Mouse (Mus musculus) gastrocnemius, postnatal 4 days (tissue): ENCODE results near the gene Chid1. TPM values are rescaled to one million over a fixed set of nuclear protein-coding genes. Genes with fewer than 3 reads are reported as not detected.

Experiments used
- DNase-seq, 2 experiments: peaks; one replicate each; pipeline ENCODE4 v3.0.0; 2021 to 2022; ENCODE audit warnings: low spot score in 2 of 2, mixed read lengths in 2 of 2
- total RNA-seq, 2 experiments: library from RNA; stranded (reverse); gene quantifications; 2 replicates each; pipeline ENCODE4 v1.2.3; 2021

Chid1 gene
- total RNA-seq, 2 experiments from 2014 or later, result 23.0 to 34.4 TPM

DNA sequence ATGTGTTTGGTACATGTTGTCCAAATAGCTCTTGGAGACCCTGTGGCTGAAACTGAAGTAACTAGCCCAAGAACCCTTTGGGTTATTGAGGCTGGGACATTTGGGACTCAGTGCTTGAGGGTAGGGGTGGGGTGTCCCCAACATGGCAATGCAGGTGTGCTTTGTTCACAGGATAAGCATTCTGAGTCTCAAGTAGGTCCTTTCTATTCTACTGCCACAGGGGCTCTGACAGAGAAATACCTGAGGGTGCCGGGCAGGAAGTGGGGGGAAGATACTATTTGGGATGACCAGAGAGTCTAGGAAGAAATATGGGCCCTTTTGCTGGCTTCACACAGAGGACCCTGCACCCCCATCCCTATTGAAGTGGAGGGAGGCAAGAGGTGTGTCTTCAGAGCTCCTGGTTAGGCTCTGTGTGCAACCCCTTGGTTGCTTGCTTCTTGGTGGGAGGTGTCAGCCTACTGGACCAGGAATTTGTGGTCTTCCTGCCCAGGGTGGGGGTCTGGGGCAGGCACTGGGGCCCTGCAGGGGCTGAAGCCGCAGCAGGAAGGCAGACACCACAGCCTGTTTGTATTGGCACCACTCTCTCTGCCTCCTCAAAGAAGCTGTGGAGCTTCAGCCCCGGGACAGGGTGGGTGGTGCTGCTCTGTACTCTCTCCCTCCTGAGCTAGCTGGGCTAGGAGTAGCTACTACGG lies 61.9 kb downstream of the Chid1 start:
- no peak for DNase-seq

- DNase-seq, result no peak
These were observed 62.7 kb downstream of the Chid1 start for GRCm38 (mm10) chr7:141476981-141477370.

DNA sequence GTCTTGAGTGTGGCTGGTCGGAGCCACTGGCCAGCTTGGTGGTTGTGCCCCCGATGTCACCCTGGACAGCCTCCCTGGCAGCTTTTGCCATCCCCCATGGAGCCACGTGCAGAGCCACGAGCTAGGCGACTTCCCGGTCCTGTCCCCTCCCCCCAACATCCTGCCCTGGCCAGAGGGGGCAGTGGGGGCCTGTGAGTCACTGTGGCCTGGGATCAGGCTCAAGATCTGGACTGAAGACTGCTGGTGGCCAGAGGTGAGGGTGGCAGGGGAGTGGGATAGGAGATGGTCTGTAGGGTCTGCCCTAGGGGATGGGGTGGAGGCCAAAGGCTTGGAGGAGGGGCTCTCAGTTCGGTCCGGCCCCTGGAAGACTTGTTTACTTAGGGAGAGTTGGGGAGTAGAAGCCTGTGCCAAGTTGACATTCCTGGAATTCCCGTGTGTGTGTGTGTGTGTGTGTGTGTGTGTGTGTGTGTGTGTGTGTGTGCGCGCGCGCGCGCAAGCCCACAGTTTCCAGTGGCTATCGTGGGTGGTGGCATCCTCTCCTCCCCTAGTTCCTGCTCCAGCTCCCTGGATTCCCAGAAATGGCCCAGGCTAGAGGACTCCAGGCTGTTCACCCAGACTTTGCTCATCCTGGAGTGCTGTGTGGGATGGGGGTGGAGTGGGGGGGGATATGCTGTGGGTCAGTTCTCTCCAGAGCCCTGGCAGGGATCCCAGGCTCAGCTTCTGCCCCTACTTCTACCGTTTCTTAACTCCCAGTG lies 63.3 kb downstream of the Chid1 start:
- peak; percentile 71 to 80 for DNase-seq

- DNase-seq, result no peak
These were observed 63.9 kb downstream of the Chid1 start for GRCm38 (mm10) chr7:141475805-141476158.

- DNase-seq, result peak; percentile 67 to 86
These were observed 64.4 kb downstream of the Chid1 start, which contains the start of the genes Polr2l and Tspan4 for GRCm38 (mm10) chr7:141475011-141475804. Gene Polr2l, minus strand, starts transcription at chr7:141475132. Gene Tspan4, plus strand, starts transcription at chr7:141475240.

DNA sequence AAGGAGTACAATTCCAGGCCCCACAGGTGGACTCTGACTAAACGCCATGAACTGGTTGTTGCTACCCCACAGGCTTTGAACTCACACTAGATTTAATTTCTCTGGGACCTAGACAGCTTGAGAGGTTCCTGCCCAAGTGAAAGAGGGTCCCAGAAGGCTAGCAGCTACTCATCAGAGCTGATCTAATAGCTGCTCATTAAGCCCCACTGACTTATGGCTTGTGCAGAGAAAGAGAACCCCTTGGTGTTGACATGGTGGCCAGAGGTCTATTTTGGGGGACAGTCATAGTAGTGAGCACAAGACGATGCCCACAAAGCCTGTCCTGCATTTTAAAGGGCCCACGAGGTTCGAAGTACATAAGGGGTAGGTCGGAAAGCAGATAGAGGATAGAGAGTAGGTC lies 65.5 kb downstream of the Chid1 start:
- DNase-seq, result no peak

DNA sequence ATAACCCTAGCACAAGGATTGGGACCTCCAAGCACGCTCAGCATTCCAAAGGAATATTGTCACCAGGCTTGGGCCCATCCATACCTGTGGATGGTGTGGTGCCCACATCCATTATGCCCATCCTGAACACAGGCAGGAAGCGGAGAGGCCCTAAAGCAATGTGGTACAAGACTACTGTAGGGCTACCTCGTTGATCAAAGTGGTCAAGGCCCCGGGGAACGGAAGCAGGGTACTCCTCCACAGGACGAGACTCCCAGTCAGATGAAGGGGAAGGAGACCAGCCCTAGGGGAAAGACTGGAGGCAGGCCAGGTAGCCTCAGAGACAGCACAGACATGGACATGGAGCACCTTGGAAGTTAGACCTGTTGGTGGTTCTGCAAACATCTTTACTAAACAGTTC lies 66.9 kb downstream of the Chid1 start:
- DNase-seq, result no peak

DNA sequence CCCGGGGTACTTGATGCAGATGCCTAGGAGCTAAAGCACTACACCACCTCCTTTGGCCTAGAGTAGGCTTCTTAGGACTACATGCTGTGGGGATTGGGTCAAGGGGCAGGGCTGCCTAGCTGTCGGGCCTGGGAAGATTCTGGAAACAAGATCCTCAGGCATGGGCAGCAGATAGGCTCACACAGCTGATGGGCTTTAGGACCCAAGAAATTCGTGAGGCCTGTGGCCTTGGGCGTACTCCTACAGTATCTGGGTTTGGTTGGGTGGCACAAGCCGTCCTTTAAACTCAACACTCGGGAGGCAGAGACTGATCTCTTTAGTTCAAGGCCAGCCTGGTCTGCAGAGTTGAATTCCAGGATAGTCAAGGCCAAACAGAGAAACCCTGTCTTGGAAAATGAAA lies 67.4 kb downstream of the Chid1 start:
- DNase-seq, result no peak

- no peak for DNase-seq
These were observed 68.4 kb downstream of the Chid1 start for GRCm38 (mm10) chr7:141471236-141471635.

- no peak for DNase-seq
These were observed 69.1 kb downstream of the Chid1 start for GRCm38 (mm10) chr7:141470637-141470944.

- DNase-seq, result no peak
These were observed 69.6 kb downstream of the Chid1 start for GRCm38 (mm10) chr7:141469901-141470636.

GRCm38 (mm10) chr7:141469352-141469751 lies 70.3 kb downstream of the Chid1 start:
- DNase-seq, result no peak

- no peak for DNase-seq
These were observed 71.0 kb downstream of the Chid1 start for GRCm38 (mm10) chr7:141468522-141469211.

DNA sequence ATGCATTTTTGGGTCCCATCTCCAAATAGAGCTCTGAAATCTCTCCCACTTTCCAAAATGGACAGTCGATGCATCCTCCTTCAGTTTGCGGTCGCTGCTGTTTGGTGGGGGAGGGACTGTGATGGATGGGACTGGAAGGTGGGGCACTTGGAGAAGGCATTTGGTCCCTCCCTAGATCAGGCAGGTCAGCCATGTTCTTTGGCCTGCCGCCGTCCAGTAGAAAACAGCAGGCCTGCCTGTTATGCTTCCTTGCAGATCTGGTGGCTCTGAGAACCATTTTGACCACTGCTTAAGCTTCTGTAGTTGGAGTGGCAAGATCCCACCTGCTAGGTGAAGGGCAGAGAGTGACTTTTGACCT lies 71.5 kb downstream of the Chid1 start:
- DNase-seq, result no peak

GRCm38 (mm10) chr7:141467230-141468030 lies 72.2 kb downstream of the Chid1 start, which contains the start of gene Cd151:
Gene Cd151, plus strand, starts transcription at chr7:141467392.
- peak; percentile 80 to 89 for DNase-seq

DNA sequence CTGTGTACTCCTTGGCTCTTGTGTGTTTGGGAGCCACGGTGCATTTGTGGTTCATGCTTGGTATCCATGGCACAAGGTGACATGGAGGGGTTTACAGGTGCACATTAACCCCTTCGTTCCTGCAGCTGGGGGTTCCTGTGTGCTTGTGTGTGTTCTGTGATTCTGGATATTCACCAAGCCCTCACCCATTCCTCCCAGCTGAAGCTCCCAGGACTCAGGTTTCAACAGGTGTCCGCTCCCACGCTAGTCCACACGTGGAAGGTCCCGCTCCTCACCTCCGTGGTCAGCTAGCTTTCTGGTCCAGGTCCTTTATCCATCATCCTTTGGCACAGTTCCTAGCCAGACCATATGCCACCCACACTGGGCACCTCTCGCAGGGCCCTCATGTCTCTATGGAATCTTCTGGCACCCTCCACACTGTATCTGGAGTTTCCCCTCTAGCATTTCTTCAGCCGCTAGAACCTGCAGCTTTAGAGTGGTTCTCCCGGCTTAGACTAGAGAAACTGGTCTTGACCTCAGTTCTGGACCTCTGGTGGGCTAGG lies 73.0 kb downstream of the Chid1 start:
- no peak for DNase-seq

DNA sequence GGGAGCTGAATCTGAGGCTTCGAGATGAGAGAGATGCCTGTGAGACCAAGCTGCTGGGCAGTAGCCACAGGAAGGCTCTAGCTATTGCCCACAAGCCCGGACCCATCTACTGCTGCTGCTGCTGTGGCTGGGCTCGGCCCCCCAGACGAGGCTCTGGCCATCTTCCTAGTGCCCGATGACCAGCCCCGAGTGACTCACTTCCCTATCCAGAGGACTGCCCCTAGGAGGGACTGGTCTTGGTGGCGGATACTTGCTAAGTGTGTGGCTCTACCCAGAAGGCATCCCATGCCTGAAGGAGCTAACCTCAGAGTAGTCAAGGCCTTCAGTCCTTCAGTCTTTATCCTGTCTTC lies 73.6 kb downstream of the Chid1 start:
- DNase-seq, result no peak

DNA sequence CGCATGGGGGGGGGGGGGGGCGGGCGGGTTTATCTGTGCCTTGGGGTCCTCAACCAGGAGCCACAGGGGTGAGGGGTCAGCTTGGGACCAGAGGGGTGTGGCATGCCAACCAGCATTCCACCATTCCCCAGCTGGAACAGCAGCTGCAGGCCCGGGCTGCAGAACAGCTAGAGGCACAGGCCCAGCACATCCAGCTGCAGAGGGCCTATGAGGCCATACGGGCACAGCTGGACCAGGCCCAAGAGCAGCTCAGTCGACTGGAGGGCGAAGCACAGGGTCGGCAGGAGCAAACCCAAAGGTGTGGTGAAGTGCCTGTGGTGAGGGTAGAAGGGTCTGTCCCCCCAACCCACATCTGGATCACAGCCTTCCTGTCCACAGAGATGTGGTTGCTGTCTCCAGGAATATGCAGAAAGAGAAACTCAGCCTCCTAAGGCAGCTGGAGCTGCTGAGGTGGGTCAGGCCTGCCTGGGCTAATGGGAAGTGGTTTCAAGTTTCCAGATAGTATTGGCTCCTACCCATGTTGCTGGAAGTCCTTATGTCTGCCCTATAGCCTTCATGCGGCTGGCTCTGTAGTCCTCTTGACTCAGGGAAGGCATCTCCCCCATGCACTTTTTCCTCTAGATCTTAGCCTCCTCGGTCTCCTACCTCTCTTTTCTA lies 74.1 kb downstream of the Chid1 start:
- DNase-seq, result peak in 1 of 2 experiments; percentile 65

GRCm38 (mm10) chr7:141464603-141465201 lies 75.0 kb downstream of the Chid1 start:
- DNase-seq, result no peak
